Mouse (Mus musculus) myocyte (in vitro differentiated cells): ENCODE data around the gene Zfp354c.

Experiments
- MAX ChIP-seq: IDR thresholded peaks from one replicate; pipeline ENCODE4 v1.6.1; 2011; ENCODE audit warnings: low read depth, mild to moderate bottlenecking, control low read depth
- POLR2A ChIP-seq: IDR thresholded peaks from one replicate; pipeline ENCODE4 v1.6.1; 2011; ENCODE audit warnings: low read depth, mild to moderate bottlenecking, control low read depth, moderate library complexity; ENCODE audit not compliant: insufficient read length
- POLR2AphosphoS2 ChIP-seq: IDR thresholded peaks from one replicate; pipeline ENCODE4 v1.6.1; 2011; ENCODE audit warnings: low read depth, control low read depth; ENCODE audit not compliant: insufficient read length
- REST ChIP-seq: IDR thresholded peaks from one replicate; pipeline ENCODE4 v1.6.1; 2011; ENCODE audit warnings: mild to moderate bottlenecking, control low read depth, moderate library complexity; ENCODE audit not compliant: insufficient read depth, insufficient read length
- USF1 ChIP-seq: IDR thresholded peaks from one replicate; pipeline ENCODE4 v1.6.1; 2011; ENCODE audit warnings: low read depth, mild to moderate bottlenecking, control low read depth, moderate library complexity

GRCm38 (mm10) chr11:50827010-50827953 is at the start of gene Zfp354c:
- TF ChIP-seq POLR2A, result peak; percentile 65
- no peak for TF ChIP-seq REST
- TF ChIP-seq USF1, result no peak
- no peak for TF ChIP-seq POLR2AphosphoS2
- TF ChIP-seq MAX, result no peak
